Mouse (Mus musculus) C2C12 (cell line): ENCODE data around the gene Fras1. TPM values are rescaled to one million over a fixed set of nuclear protein-coding genes. Genes with fewer than 3 reads are reported as not detected.

Experiments
- H3K27me3 ChIP-seq: one replicate; pipeline ENCODE4 v1.6.1; 2011; ENCODE audit not compliant: control insufficient read depth, insufficient read depth, insufficient read length
- H3K36me3 ChIP-seq: one replicate; pipeline ENCODE4 v1.6.1; 2011; ENCODE audit not compliant: control insufficient read depth, insufficient read depth
- H3K4me3 ChIP-seq: one replicate; pipeline ENCODE4 v1.5.1; 2011; ENCODE audit warnings: mild to moderate bottlenecking, control low read depth; ENCODE audit not compliant: poor library complexity, insufficient read depth, severe bottlenecking
- H3K79me2 ChIP-seq: one replicate; pipeline ENCODE4 v1.6.1; 2011; ENCODE audit not compliant: control insufficient read depth, insufficient read depth
- H3K79me3 ChIP-seq: one replicate; pipeline ENCODE4 v1.6.1; 2011; ENCODE audit warnings: low read depth, control low read depth
- H3ac ChIP-seq: one replicate; pipeline ENCODE3; 2011; ENCODE audit warnings: low read depth; ENCODE audit not compliant: control insufficient read depth, insufficient read length
- CEBPB ChIP-seq: IDR thresholded peaks from one replicate; pipeline ENCODE4 v1.6.1; 2011; ENCODE audit warnings: low read depth, mild to moderate bottlenecking, control low read depth, moderate library complexity
- CTCF ChIP-seq: IDR thresholded peaks from one replicate; pipeline ENCODE4 v1.5.1; 2011; ENCODE audit not compliant: control insufficient read depth, insufficient read depth, insufficient read length
- FOSL1 ChIP-seq: IDR thresholded peaks from one replicate; pipeline ENCODE4 v1.8.0; 2011; ENCODE audit warnings: mild to moderate bottlenecking, low read length; ENCODE audit not compliant: poor library complexity, insufficient read depth, severe bottlenecking
- MAX ChIP-seq: IDR thresholded peaks from one replicate; pipeline ENCODE4 v1.6.1; 2011; ENCODE audit warnings: mild to moderate bottlenecking, control low read depth
- MYOD1 ChIP-seq: IDR thresholded peaks from one replicate; pipeline ENCODE4 v1.6.1; 2011; ENCODE audit warnings: low read depth; ENCODE audit not compliant: control insufficient read depth, insufficient read length
- MYOG ChIP-seq: IDR thresholded peaks from one replicate; pipeline ENCODE4 v1.6.1; 2011; ENCODE audit not compliant: control insufficient read depth, insufficient read length; ENCODE audit errors: extremely low read depth
- USF1 ChIP-seq: IDR thresholded peaks from one replicate; pipeline ENCODE4 v1.6.1; 2011; ENCODE audit warnings: low read depth, mild to moderate bottlenecking, control low read depth, moderate library complexity
- polyA plus RNA-seq: library from polyadenylated mRNA; unstranded; fragments of >200 nt; fragmentation: generic; extraction: Trizol; gene quantifications from one replicate; pipeline ENCODE4 v1.2.1, GENCODE M21; 2012; ENCODE audit warnings: missing spikeins

The Fras1 gene
- polyA plus RNA-seq, 1 experiment: 0.11 TPM

GRCm38 (mm10) chr5:96595793-96596192, 222.0 kb downstream of the Fras1 start:
- Histone ChIP-seq H3K4me3 (no peak overlapping the region), H3K79me2 (no peaks in the 10 kb centered on the region), H3K79me3 (no peaks in the 10 kb centered on the region), H3K36me3 (no peaks in the 10 kb centered on the region), H3K27me3 (no peaks in the 10 kb centered on the region), H3ac (no peak overlapping the region)
- TF ChIP-seq CEBPB: no peak
- TF ChIP-seq MYOD1: no peak
- no peak for TF ChIP-seq MYOG
- TF ChIP-seq FOSL1: no peak
- TF ChIP-seq USF1: no peak
- no peak for TF ChIP-seq CTCF
- no peak for TF ChIP-seq MAX

GRCm38 (mm10) chr5:96603974-96604769, 230.4 kb downstream of the Fras1 start:
- Histone ChIP-seq H3K27me3 (no peaks in the 10 kb centered on the region), H3K79me2 (no peaks in the 10 kb centered on the region), H3K4me3 (no peak overlapping the region), H3ac (no peak overlapping the region), H3K79me3 (no peaks in the 10 kb centered on the region), H3K36me3 (no peaks in the 10 kb centered on the region)
- TF ChIP-seq MAX: no peak
- TF ChIP-seq MYOG: no peak
- no peak for TF ChIP-seq USF1

GRCm38 (mm10) chr5:96608036-96608435, 234.3 kb downstream of the Fras1 start:
- Histone ChIP-seq H3K79me2 (no peaks in the 10 kb centered on the region), H3ac (no peak overlapping the region), H3K79me3 (no peaks in the 10 kb centered on the region), H3K27me3 (no peaks in the 10 kb centered on the region), H3K36me3 (no peaks in the 10 kb centered on the region), H3K4me3 (no peak overlapping the region)
- TF ChIP-seq MYOG (no peak), MYOD1 (no peak), CTCF (no peak)

GRCm38 (mm10) chr5:96608581-96609280, 235.0 kb downstream of the Fras1 start:
- Histone ChIP-seq H3K4me3 (no peak overlapping the region), H3K36me3 (no peaks in the 10 kb centered on the region), H3K27me3 (no peaks in the 10 kb centered on the region), H3ac (no peak overlapping the region), H3K79me3 (no peaks in the 10 kb centered on the region), H3K79me2 (no peaks in the 10 kb centered on the region)
- TF ChIP-seq MYOG (no peak), CTCF (no peak), MYOD1 (no peak), MAX (no peak), CEBPB (no peak), FOSL1 (no peak), USF1 (no peak)

- H3ac ChIP-seq: no peak overlapping the region
- H3K79me3 ChIP-seq: no peaks in the 10 kb centered on the region
- H3K4me3 ChIP-seq: no peak overlapping the region
- no peaks in the 10 kb centered on the region for H3K27me3 ChIP-seq
- no peaks in the 10 kb centered on the region for H3K79me2 ChIP-seq
- no peaks in the 10 kb centered on the region for H3K36me3 ChIP-seq
- TF ChIP-seq MYOD1 (no peak), FOSL1 (no peak), MYOG (no peak), CEBPB (no peak), USF1 (no peak), CTCF (no peak), MAX (no peak)
These were observed 238.3 kb downstream of the Fras1 start for GRCm38 (mm10) chr5:96612077-96612476.
